Mouse (Mus musculus) C2C12 (cell line): ENCODE measurements around the gene Cavin4. TPM values are rescaled to one million over a fixed set of nuclear protein-coding genes. Genes with fewer than 3 reads are reported as not detected.

ENCODE experiments used
- H3K27me3 ChIP-seq: one replicate; pipeline ENCODE4 v1.6.1; 2011; ENCODE audit not compliant: control insufficient read depth, insufficient read depth, insufficient read length
- H3K36me3 ChIP-seq: one replicate; pipeline ENCODE4 v1.6.1; 2011; ENCODE audit not compliant: control insufficient read depth, insufficient read depth
- H3K4me3 ChIP-seq: one replicate; pipeline ENCODE4 v1.5.1; 2011; ENCODE audit warnings: mild to moderate bottlenecking, control low read depth; ENCODE audit not compliant: poor library complexity, insufficient read depth, severe bottlenecking
- H3K79me2 ChIP-seq: one replicate; pipeline ENCODE4 v1.6.1; 2011; ENCODE audit not compliant: control insufficient read depth, insufficient read depth
- H3K79me3 ChIP-seq: one replicate; pipeline ENCODE4 v1.6.1; 2011; ENCODE audit warnings: low read depth, control low read depth
- H3ac ChIP-seq: one replicate; pipeline ENCODE3; 2011; ENCODE audit warnings: low read depth; ENCODE audit not compliant: control insufficient read depth, insufficient read length
- CEBPB ChIP-seq: IDR thresholded peaks from one replicate; pipeline ENCODE4 v1.6.1; 2011; ENCODE audit warnings: low read depth, mild to moderate bottlenecking, control low read depth, moderate library complexity
- CTCF ChIP-seq: IDR thresholded peaks from one replicate; pipeline ENCODE4 v1.5.1; 2011; ENCODE audit not compliant: control insufficient read depth, insufficient read depth, insufficient read length
- FOSL1 ChIP-seq: IDR thresholded peaks from one replicate; pipeline ENCODE4 v1.8.0; 2011; ENCODE audit warnings: mild to moderate bottlenecking, low read length; ENCODE audit not compliant: poor library complexity, insufficient read depth, severe bottlenecking
- MAX ChIP-seq: IDR thresholded peaks from one replicate; pipeline ENCODE4 v1.6.1; 2011; ENCODE audit warnings: mild to moderate bottlenecking, control low read depth
- MYOD1 ChIP-seq: IDR thresholded peaks from one replicate; pipeline ENCODE4 v1.6.1; 2011; ENCODE audit warnings: low read depth; ENCODE audit not compliant: control insufficient read depth, insufficient read length
- MYOG ChIP-seq: IDR thresholded peaks from one replicate; pipeline ENCODE4 v1.6.1; 2011; ENCODE audit not compliant: control insufficient read depth, insufficient read length; ENCODE audit errors: extremely low read depth
- USF1 ChIP-seq: IDR thresholded peaks from one replicate; pipeline ENCODE4 v1.6.1; 2011; ENCODE audit warnings: low read depth, mild to moderate bottlenecking, control low read depth, moderate library complexity
- polyA plus RNA-seq: library from polyadenylated mRNA; unstranded; fragments of >200 nt; fragmentation: generic; extraction: Trizol; gene quantifications from one replicate; pipeline ENCODE4 v1.2.1, GENCODE M21; 2012; ENCODE audit warnings: missing spikeins

Gene Cavin4
- polyA plus RNA-seq, 1 experiment, result 23.2 TPM

DNA sequence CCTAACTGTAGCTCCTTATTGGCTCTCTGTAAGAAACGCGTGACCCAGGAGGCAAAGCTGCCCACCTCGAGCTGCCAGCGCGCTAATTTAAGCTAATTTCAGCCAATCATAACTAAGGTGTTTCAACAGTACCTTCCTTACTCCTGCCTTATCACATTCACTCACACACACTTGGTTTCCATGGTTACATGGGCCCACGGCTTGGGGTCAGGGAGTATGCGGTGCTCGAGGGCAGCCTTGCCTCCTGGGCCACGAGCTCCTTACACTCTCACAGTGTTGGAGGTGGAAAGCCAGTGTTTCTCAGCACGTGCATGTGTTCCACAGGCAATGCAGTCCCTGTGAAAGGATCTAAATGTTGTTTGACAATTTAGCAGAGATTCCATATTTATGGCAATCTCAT is 25.2 kb upstream of the Cavin4 start:
- Histone ChIP-seq H3K79me3 (no peaks in the 10 kb centered on the region), H3ac (no peak overlapping the region), H3K36me3 (no peaks in the 10 kb centered on the region), H3K27me3 (no peaks in the 10 kb centered on the region), H3K4me3 (no peak overlapping the region), H3K79me2 (no peaks in the 10 kb centered on the region)
- TF ChIP-seq MYOD1, result no peak
- no peak for TF ChIP-seq CTCF
- no peak for TF ChIP-seq USF1
- TF ChIP-seq FOSL1, result no peak

- Histone ChIP-seq H3ac (no peak overlapping the region), H3K36me3 (no peaks in the 10 kb centered on the region), H3K79me3 (no peaks in the 10 kb centered on the region), H3K79me2 (no peaks in the 10 kb centered on the region), H3K4me3 (no peak overlapping the region), H3K27me3 (no peaks in the 10 kb centered on the region)
- no peak for TF ChIP-seq USF1
- no peak for TF ChIP-seq MAX
- no peak for TF ChIP-seq MYOG
- no peak for TF ChIP-seq FOSL1
- no peak for TF ChIP-seq MYOD1
- TF ChIP-seq CTCF, result no peak
- no peak for TF ChIP-seq CEBPB
Measured at GRCm38 (mm10) chr4:48639503-48639902, 23.8 kb upstream of the Cavin4 start.

- TF ChIP-seq CEBPB (no peak), CTCF (no peak), USF1 (no peak), MYOG (no peak), MAX (no peak)
- Histone ChIP-seq H3K79me2 (no peaks in the 10 kb centered on the region), H3ac (no peak overlapping the region), H3K27me3 (no peaks in the 10 kb centered on the region), H3K36me3 (no peaks in the 10 kb centered on the region), H3K79me3 (no peaks in the 10 kb centered on the region), H3K4me3 (no peak overlapping the region)
Measured at GRCm38 (mm10) chr4:48643801-48644200, 19.5 kb upstream of the Cavin4 start.

DNA sequence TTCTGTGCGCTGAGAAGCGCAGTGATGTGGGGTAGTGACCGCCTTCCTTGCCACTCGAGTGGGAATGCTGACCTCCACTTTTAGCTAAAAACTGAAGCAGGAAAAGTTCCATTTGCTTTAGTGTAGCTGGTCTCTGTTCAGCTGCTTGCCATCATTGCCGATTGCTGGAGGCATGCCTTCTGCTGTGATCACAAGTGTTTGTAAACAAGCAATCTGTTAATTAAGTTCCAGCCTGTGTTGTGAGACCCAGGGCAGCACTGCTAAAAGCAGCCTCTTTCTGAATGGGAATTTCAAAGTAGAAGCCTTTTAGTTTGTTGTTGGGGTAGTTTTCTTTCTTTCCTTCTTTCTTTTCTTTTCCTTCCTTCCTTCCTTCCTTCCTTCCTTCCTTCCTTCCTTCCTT is 17.2 kb upstream of the Cavin4 start:
- H3K27me3 ChIP-seq, result no peaks in the 10 kb centered on the region
- no peak overlapping the region for H3ac ChIP-seq
- no peaks in the 10 kb centered on the region for H3K79me3 ChIP-seq
- H3K79me2 ChIP-seq, result no peaks in the 10 kb centered on the region
- no peak for TF ChIP-seq CTCF
- TF ChIP-seq FOSL1, result no peak
- TF ChIP-seq MYOG, result no peak
- TF ChIP-seq MAX, result no peak
- no peak for TF ChIP-seq CEBPB
- TF ChIP-seq USF1, result no peak
- TF ChIP-seq MYOD1, result no peak
- no peak overlapping the region for H3K4me3 ChIP-seq
- H3K36me3 ChIP-seq, result no peaks in the 10 kb centered on the region

DNA sequence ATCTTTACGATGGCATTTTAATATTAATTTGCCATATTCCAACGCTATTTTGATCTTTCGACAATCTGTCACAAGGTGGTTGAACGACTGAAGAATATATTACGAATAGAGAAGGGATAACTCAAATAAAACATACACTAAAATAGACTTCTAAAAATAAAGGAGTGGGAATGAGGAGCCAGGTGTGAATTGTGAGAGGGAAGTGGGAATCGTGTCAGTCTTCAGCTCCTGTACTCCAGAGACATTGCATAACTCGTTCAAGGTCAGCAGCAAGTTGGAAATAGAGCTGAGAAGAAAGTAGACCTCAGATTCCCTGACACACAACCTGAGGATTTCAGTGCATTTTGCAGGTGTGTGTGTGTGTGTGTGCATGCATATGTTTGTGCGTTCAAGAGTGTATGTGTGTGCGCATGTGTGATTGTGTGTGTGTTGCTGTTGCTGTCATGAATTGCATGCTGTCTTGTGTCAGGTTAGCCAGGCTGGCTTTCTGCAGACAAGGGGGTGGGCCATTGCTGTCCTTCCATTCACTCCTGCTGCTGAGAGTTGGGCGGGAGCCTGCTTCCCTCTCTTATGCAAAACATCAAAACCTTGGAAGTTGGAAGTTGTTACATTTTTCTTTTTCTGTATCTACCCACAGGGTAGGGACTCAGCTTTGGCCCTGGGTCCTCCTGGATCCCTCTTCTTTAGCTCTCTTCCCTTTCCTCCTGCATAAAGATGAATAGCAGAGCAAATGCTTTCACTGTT is 12.5 kb upstream of the Cavin4 start:
- H3ac ChIP-seq, result no peak overlapping the region
- H3K27me3 ChIP-seq, result no peaks in the 10 kb centered on the region
- H3K36me3 ChIP-seq, result no peaks in the 10 kb centered on the region
- no peaks in the 10 kb centered on the region for H3K79me3 ChIP-seq
- no peak overlapping the region for H3K4me3 ChIP-seq
- no peaks in the 10 kb centered on the region for H3K79me2 ChIP-seq
- TF ChIP-seq FOSL1 (no peak), USF1 (no peak), MAX (no peak), MYOD1 (no peak), CEBPB (no peak), MYOG (no peak), CTCF (no peak)

DNA sequence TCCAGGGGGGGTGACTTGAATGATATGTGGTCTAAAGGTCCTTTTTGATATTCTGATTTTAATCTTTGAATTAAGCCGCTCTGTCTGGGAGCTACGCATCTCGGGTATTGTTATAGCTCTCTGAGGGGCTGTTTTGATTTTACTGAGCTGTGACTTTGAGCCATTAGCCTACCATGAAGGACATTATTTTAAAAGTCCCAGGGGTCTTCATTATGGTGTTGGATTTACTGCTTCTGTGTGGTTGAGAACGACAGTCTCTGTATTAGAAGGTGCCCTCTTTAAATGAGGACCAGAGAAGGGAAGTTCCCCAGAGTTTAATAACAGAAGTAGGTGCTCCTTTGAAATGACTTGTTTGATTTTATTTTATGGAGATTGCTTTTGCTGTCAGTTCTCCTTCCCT is 9.2 kb upstream of the Cavin4 start:
- H3K79me3 ChIP-seq, result no peaks in the 10 kb centered on the region
- TF ChIP-seq USF1, result no peak
- TF ChIP-seq MAX, result no peak
- TF ChIP-seq FOSL1, result no peak
- TF ChIP-seq CTCF, result no peak
- TF ChIP-seq MYOD1, result no peak
- no peak for TF ChIP-seq CEBPB
- TF ChIP-seq MYOG, result no peak
- no peaks in the 10 kb centered on the region for H3K79me2 ChIP-seq
- H3ac ChIP-seq, result no peak overlapping the region
- no peak overlapping the region for H3K4me3 ChIP-seq
- no peaks in the 10 kb centered on the region for H3K27me3 ChIP-seq
- H3K36me3 ChIP-seq, result no peaks in the 10 kb centered on the region
